Mouse (Mus musculus): ENCODE results near the gene Sort1. TPM values are rescaled to one million over a fixed set of nuclear protein-coding genes. Genes with fewer than 3 reads are reported as not detected.
A peak's percentile ranks its signal among the peaks of the same experiment; 100 is the strongest.

The Sort1 gene
- polyA plus RNA-seq, 1 experiment from 2014 or later: 32.7 TPM

DNA sequence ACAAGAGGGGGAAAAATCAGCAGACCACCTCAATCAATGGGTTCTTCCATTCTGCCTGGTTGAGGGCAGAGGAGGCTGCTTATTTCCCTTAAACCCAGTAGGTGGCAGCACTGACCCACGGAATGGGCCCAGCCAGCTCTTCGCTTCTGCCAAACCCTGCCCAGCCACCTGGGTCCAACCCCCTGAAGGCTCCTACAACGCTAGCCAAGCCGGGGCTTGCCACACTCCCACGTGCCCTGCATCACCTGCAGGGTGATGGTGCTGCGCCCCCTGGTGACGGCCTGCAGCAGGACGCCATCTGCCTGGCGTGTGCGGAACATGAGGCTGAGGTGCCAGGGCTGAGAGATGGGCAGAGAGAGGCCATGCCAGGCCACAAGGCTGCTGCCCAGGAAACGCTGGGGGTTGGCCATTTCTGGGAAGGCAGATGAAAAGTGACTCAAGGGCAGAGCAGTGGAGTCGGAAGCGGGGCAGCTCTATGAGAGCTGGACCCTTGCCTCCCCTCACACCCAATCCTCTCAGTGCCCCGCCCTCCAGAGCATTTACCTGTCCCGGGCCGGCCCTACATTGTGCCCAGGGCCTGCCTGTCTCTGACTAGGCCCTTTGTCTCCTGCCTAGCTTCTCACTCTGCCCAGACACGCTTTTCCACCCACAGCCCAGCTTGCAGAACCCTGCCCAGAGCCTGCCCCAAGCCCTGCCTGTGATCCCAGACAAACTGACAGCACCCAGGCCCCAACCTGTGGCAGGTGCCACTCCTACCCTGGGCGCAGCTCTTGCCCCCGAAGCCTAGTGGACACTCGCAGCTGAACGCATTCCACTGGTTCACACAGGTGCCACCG, 118.0 kb downstream of the Sort1 start:
- peaks cover 37% of the 10 kb centered on the region for H3K4me1 ChIP-seq
- no peaks in the 10 kb centered on the region for H3K9me3 ChIP-seq
- peak overlapping the region; percentile 27; the same call in 1 of the 2 replicates for H3K4me2 ChIP-seq (replicated peaks)
- 37% methylated on average over 22 of the region's 22 CpGs for WGBS
- no peaks in the 10 kb centered on the region for H3K27me3 ChIP-seq (replicated peaks)
- peak; percentile 86 for ATAC-seq (ENCODE audit: low FRiP score, low read depth)
- peaks cover 89% of the 10 kb centered on the region for H3K36me3 ChIP-seq
- H3K27ac ChIP-seq: 0 out of 2 replicates have a peak overlapping the region, but pooled peaks have one; percentile 27
- no peak overlapping the region; the same call in 1 of the 2 replicates for H3K4me3 ChIP-seq
- no peak overlapping the region for H3K9ac ChIP-seq

DNA sequence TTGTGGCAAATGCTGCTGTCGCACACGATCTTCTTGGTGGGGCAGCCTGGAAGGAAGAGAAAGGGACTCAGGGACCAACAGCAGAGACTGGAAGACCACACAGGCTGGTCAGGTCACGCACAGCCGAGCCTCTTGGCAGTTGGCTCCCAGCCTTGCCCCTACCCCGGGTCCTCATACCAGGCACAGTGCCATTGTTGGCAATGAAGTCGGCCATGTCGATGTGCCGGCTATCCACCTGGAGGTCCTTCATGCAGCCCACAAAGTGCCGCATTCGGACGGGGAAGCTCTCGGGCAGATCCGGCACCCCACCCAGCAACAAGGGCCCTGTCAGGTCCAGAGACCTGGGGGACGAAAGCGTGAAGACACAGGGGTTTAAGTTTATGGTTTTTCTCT, 118.6 kb downstream of the Sort1 start:
- Histone ChIP-seq H3K4me3 (no peak overlapping the region; the same call in 1 of the 2 replicates), H3K27me3 (replicated peaks) (no peaks in the 10 kb centered on the region), H3K36me3 (peaks cover 89% of the 10 kb centered on the region), H3K9ac (no peak overlapping the region), H3K27ac (0 out of 2 replicates have a peak overlapping the region, but pooled peaks have one; percentile 27), H3K4me1 (peaks cover 39% of the 10 kb centered on the region), H3K4me2 (replicated peaks) (no peak overlapping the region), H3K9me3 (no peaks in the 10 kb centered on the region)
- 88% methylated on average over 15 of the region's 15 CpGs for WGBS
- ATAC-seq (ENCODE audit: low FRiP score, low read depth): no peak

DNA sequence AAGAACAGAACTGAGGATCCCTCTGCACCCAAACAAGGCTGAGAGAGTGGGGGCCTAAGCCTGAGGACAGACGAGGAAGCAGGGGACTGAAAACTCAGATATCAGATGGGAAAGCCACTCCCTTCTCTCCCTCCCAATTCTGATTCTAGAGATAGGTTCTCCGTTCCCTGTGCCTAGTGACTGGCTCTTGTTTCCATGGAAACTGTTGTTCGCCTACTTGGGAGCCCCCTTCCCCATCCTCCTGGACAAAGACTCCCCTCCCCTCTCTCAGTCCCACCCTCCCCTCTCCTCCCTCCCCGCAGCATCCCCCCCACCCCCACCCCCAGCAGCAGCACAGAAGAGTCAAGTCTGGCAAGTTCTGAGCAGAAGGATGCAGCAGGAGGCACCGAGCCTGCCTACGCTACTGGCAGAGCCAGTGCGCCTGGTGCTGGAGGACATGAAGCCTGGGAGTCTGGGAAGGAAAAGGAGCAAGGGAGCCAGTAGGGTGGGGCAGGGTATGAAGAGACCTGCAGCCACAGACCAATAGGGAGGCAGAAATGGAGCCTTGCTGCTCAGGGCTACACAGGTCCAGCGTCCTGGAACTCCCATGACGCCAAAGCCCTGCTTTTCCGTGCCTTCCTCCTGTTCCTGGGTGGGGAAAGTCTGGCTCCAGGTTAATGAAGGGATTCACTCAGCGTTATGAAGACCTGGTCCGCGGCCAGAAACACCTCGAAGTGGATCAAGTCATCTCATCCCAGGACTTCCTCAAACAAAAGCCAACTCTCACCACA, 121.8 kb downstream of the Sort1 start:
- Histone ChIP-seq H3K4me2 (replicated peaks) (peak overlapping the region; percentile 39), H3K27ac (peak overlapping the region; percentile 38), H3K4me1 (peaks cover 70% of the 10 kb centered on the region), H3K9ac (0 out of 2 replicates have a peak overlapping the region, but pooled peaks have one; percentile 0), H3K4me3 (no peak overlapping the region), H3K27me3 (replicated peaks) (no peaks in the 10 kb centered on the region), H3K9me3 (no peaks in the 10 kb centered on the region), H3K36me3 (peaks cover 80% of the 10 kb centered on the region)
- 37% methylated on average over 14 of the region's 14 CpGs for WGBS
- ATAC-seq (ENCODE audit: low FRiP score, low read depth): peak; percentile 13; the same call in 1 of the 2 replicates

DNA sequence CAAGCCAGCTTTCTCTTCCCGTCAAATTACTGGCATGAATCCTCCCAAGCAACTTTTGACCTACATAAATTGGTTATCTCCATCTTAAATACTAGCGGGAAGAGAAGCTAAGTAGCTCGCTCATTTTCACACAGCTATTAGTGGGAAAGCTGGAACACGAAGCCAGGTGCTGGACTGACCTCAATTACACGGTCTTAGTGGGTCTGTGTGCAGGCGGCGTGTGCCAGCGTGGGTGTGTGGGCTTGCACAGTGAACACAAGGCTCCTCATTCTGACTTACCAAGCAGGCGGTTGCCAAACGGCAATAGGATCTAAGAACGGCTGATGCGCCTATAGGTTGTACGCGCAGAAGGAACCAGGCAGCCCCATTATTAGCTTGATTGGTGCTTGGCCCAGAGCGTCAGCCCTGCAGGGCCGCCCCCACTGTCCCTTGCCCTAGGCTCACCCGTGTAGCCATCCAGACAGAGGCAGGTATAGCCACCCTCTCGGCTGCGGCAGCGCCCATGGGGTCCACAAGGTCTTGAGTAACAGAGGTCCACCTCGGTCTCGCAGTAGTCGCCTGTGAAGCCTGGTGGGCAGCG, 122.5 kb downstream of the Sort1 start:
- Histone ChIP-seq H3K4me3 (no peak overlapping the region), H3K9me3 (no peaks in the 10 kb centered on the region), H3K4me1 (peaks cover 76% of the 10 kb centered on the region), H3K4me2 (replicated peaks) (peak overlapping the region; percentile 39), H3K27ac (peak overlapping the region; percentile 9; the same call in 1 of the 2 replicates), H3K27me3 (replicated peaks) (no peaks in the 10 kb centered on the region), H3K9ac (peak overlapping the region; percentile 35; the same call in 1 of the 2 replicates), H3K36me3 (peaks cover 73% of the 10 kb centered on the region)
- no peak for ATAC-seq (ENCODE audit: low FRiP score, low read depth)
- WGBS: 78% methylated on average over 24 of the region's 24 CpGs

DNA sequence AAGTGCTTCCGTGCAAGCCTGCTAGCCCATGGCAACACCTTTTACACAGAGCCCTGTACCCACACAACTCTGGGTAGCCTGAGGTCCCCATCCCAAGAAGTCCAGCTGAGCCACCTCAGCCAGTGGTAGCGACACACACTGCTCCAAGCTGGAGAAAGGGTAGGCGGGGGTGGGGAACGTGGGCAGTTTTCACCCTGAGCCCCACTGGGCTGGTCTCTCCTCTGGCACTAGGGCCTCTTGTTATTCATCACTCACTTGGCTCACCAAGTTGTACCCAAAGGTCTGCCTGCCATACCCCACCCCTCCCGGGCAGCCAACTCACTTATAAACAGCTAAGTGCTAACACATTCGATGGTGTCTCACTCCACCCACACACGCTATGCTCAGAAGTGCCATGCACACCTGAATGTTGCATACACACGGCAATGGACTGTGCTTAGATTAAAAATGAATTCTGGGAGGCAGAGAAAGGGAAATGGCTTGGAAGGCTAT, 124.7 kb downstream of the Sort1 start:
- ATAC-seq (ENCODE audit: low FRiP score, low read depth): no peak
- H3K4me2 ChIP-seq (replicated peaks): peak overlapping the region; percentile 92
- no peak overlapping the region for H3K27ac ChIP-seq
- H3K9me3 ChIP-seq: peaks cover 2% of the 10 kb centered on the region; the same call in 1 of the 2 replicates
- no peak overlapping the region for H3K9ac ChIP-seq
- peak overlapping the region; percentile 7; the same call in 1 of the 2 replicates for H3K4me3 ChIP-seq
- H3K27me3 ChIP-seq (replicated peaks): no peaks in the 10 kb centered on the region
- 92% methylated on average over 8 of the region's 8 CpGs for WGBS
- H3K36me3 ChIP-seq: peaks cover 75% of the 10 kb centered on the region
- peaks cover 83% of the 10 kb centered on the region for H3K4me1 ChIP-seq

DNA sequence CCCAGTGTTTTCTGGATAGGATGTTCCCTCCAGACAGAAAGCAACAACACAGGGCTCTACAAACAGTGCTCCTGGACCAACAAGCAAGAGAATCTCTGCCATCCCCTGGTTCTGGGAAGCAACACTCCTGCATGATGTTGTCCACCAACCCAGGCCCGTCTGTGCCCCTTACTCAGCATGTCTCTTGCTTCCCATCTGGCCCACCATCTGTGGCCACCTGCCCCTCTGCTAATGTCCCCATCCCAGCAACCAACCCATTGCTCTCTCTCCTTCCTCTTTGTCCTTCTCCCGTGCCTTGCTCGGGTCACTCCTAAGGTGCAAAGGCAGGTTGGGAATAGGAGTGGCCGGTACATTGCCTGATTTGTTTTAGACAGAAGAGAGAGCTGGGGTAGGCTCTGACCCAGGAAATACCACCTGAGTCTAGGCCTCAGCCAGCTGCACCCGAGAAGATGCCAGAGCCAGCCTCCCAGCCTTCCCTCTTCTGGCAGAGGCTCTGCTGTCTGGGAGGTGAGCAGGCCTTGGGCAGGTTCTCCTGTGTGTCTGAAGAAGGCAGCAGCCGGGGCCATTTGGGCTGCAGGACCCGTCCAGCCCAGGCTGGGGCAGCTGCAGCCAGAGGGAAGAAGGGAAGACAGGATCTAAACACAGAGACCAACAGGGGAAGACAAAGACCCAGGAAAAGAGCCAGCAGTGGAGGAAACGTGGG, 125.9 kb downstream of the Sort1 start:
- Histone ChIP-seq H3K4me3 (peak overlapping the region; percentile 44), H3K9ac (peak overlapping the region; percentile 81), H3K36me3 (peaks cover 75% of the 10 kb centered on the region), H3K4me2 (replicated peaks) (peak overlapping the region; percentile 92), H3K9me3 (peaks cover 8% of the 10 kb centered on the region), H3K4me1 (peaks cover 85% of the 10 kb centered on the region), H3K27me3 (replicated peaks) (no peaks in the 10 kb centered on the region), H3K27ac (peak overlapping the region; percentile 78)
- WGBS: 19% methylated on average over 8 of the region's 8 CpGs
- no peak for ATAC-seq (ENCODE audit: low FRiP score, low read depth)

DNA sequence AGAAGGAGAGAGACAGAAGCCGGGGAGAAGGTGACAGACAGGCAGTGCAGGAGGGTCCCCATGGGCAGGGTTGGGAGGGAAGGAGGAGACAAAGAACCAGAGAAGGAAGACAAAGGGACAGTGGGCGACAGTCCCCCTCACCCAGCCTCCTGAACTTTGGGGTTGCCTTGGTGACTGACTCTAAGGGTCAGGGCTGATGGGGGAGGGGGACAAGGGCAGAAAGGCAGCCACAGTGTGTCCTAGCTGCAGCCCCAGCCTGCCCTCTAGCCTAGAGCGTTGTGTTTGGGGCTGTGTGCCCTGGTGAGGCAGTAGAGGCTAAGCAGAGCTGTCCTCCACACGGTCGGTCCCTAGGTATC, 126.5 kb downstream of the Sort1 start:
- H3K27ac ChIP-seq: peak overlapping the region; percentile 78
- peaks cover 70% of the 10 kb centered on the region for H3K36me3 ChIP-seq
- H3K9me3 ChIP-seq: peaks cover 8% of the 10 kb centered on the region
- H3K27me3 ChIP-seq (replicated peaks): no peaks in the 10 kb centered on the region
- ATAC-seq (ENCODE audit: low FRiP score, low read depth): peak; percentile 39
- peak overlapping the region; percentile 44 for H3K4me3 ChIP-seq
- H3K9ac ChIP-seq: peak overlapping the region; percentile 81
- H3K4me2 ChIP-seq (replicated peaks): peak overlapping the region; percentile 92
- H3K4me1 ChIP-seq: peaks cover 85% of the 10 kb centered on the region
- 6% methylated on average over 5 of the region's 5 CpGs for WGBS

Other genes with a start within 250 kb of the Sort1 start
- gene Gstm4, start 239.2 kb upstream of the Sort1 start, polyA plus RNA-seq (2016; fragmentation: Nextera tagmentation; extraction: Ambion mirVana): 11.6 and 14.5 TPM in 2 replicates
- 47.7 and 51.2 TPM in 2 replicates for gene Ampd2, start 197.4 kb upstream of the Sort1 start, polyA plus RNA-seq (2016; fragmentation: Nextera tagmentation; extraction: Ambion mirVana)
- gene Gnat2, start 191.3 kb upstream of the Sort1 start, polyA plus RNA-seq (2016; fragmentation: Nextera tagmentation; extraction: Ambion mirVana): 0.43 and 0.57 TPM in 2 replicates
- gene Gnai3, start 137.9 kb upstream of the Sort1 start, polyA plus RNA-seq (2016; fragmentation: Nextera tagmentation; extraction: Ambion mirVana): 174 and 189 TPM in 2 replicates
- gene Gpr61, start 129.2 kb upstream of the Sort1 start, polyA plus RNA-seq (2016; fragmentation: Nextera tagmentation; extraction: Ambion mirVana): 1.8 and 2.0 TPM in 2 replicates
- 17.7 and 20.0 TPM in 2 replicates for gene Amigo1, start 97.7 kb upstream of the Sort1 start, polyA plus RNA-seq (2016; fragmentation: Nextera tagmentation; extraction: Ambion mirVana)
- 5.0 and 6.0 TPM in 2 replicates for gene Cyb561d1, start 82.9 kb upstream of the Sort1 start, polyA plus RNA-seq (2016; fragmentation: Nextera tagmentation; extraction: Ambion mirVana)
- 28.8 and 30.4 TPM in 2 replicates for gene Atxn7l2, start 73.1 kb upstream of the Sort1 start, polyA plus RNA-seq (2016; fragmentation: Nextera tagmentation; extraction: Ambion mirVana)
- 0.47 TPM in 2 replicates for gene Sypl2, start 57.4 kb upstream of the Sort1 start, polyA plus RNA-seq (2016; fragmentation: Nextera tagmentation; extraction: Ambion mirVana)
- gene Psma5, start 27.2 kb upstream of the Sort1 start, polyA plus RNA-seq (2016; fragmentation: Nextera tagmentation; extraction: Ambion mirVana): 217 and 226 TPM in 2 replicates
- gene Mybphl, start 80.8 kb downstream of the Sort1 start, polyA plus RNA-seq (2016; fragmentation: Nextera tagmentation; extraction: Ambion mirVana): 0.25 and 0.26 TPM in 2 replicates
- 35.7 and 37.1 TPM in 2 replicates for gene Psrc1, start 99.8 kb downstream of the Sort1 start, polyA plus RNA-seq (2016; fragmentation: Nextera tagmentation; extraction: Ambion mirVana)
- gene Celsr2, start 131.5 kb downstream of the Sort1 start, polyA plus RNA-seq (2016; fragmentation: Nextera tagmentation; extraction: Ambion mirVana): 71.4 and 71.5 TPM in 2 replicates
- 212 and 213 TPM in 2 replicates for gene Sars, start 161.1 kb downstream of the Sort1 start, polyA plus RNA-seq (2016; fragmentation: Nextera tagmentation; extraction: Ambion mirVana)